Mouse (Mus musculus): ENCODE data around the gene Chn1. TPM values are rescaled to one million over a fixed set of nuclear protein-coding genes. Genes with fewer than 3 reads are reported as not detected.
A peak's percentile ranks its signal among the peaks of the same experiment; 100 is the strongest.

Gene Chn1
- total and polyA plus RNA-seq, 2 experiments from 2014 or later: 81.1 to 147 TPM

DNA sequence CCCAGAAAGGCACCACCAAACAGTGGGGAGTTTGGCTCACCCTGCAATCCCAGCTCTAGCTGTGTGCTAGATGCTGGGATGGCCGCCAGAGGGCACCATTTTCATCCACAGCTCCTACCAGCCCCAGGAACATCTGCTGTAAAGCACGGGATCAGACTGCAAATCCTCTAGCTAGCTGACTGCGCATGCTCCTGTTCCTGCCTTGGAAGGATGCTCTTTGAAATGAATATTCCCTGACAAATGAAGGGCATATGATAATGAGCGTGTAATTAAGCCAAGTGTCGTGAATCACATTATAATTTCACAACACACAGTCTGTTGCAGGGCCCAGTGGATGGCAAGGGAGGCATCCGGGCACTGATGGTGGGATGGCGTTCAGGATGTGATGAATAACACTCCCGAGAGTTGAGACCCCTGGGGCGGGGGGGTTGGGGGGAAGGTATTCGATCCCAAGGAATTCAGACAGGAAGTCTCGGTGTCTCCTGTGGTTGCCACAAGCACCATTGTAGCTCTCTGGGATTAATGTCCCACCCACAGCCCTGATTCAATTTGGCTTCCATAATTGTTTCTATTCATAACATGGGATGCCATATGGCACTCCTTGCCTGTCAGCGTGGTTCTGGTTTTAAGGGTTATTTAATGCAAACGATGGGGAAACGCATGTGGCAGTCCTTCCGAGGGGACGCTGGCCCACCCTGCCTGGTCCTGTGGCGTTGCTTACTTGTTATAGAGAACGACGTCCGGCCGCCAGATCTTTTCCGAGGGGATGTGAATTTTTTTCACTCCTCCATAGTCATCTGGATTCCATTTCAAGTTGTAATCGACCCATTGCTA lies 202.4 kb downstream of the Chn1 start:
- H3K27ac ChIP-seq (ENCODE audit: low read depth, low read length): peak overlapping the region; percentile 55; the same call in 1 of the 2 replicates
- peak overlapping the region; percentile 34; the same call in 1 of the 2 replicates for H3K9ac ChIP-seq (replicated peaks; ENCODE audit: low read length, poor library complexity, severe bottlenecking)
- peak; percentile 91 for ATAC-seq (ENCODE audit: low FRiP score)
- no peaks in the 10 kb centered on the region for H3K9me3 ChIP-seq (ENCODE audit: low read length)
- peak overlapping the region; percentile 25 for H3K4me3 ChIP-seq (ENCODE audit: low read depth, low read length)
- 17% methylated on average over 23 of the region's 23 CpGs for WGBS
- peak; percentile 99 for TF ChIP-seq CTCF (IDR thresholded peaks at IDR 0.05)
- no peaks in the 10 kb centered on the region for H3K27me3 ChIP-seq (ENCODE audit: insufficient read depth, low read length)
- H3K4me2 ChIP-seq (ENCODE audit: low read depth, low read length, poor library complexity, severe bottlenecking): peak overlapping the region; percentile 50
- no peaks in the 10 kb centered on the region for H3K36me3 ChIP-seq (ENCODE audit: insufficient read depth, low read length)
- no peaks in the 10 kb centered on the region for H3K4me1 ChIP-seq (ENCODE audit: insufficient read depth, low read length)
- peak; percentile 97 for DNase-seq (ENCODE audit: low spot score)

DNA sequence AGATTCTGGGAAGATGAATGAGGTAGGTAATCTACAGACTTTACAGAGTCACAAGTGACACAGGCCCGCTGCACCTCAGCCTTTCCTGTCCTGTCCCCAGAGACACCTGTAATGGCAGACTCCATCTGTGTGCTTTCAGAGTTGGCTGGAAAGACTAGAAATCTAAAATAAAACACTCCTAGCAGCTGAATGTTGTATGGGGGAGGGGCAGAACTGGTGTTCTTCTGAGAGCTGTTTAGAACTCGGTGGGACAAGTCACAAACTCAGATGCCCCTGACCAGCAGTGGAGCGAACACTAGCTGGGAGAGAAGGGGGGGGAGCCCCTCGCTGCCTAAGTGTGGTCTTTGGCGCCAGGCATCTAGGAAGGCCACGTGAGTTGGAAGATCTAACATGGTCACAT lies 203.2 kb downstream of the Chn1 start:
- 73% methylated on average over 6 of the region's 6 CpGs for WGBS
- H3K4me3 ChIP-seq (ENCODE audit: low read depth, low read length): no peak overlapping the region
- no peak overlapping the region for H3K4me2 ChIP-seq (ENCODE audit: low read depth, low read length, poor library complexity, severe bottlenecking)
- no peaks in the 10 kb centered on the region for H3K4me1 ChIP-seq (ENCODE audit: insufficient read depth, low read length)
- ATAC-seq (ENCODE audit: low FRiP score): no peak
- no peak overlapping the region for H3K27ac ChIP-seq (ENCODE audit: low read depth, low read length)
- no peak for TF ChIP-seq CTCF (IDR thresholded peaks at IDR 0.05)
- no peaks in the 10 kb centered on the region for H3K9me3 ChIP-seq (ENCODE audit: low read length)
- H3K36me3 ChIP-seq (ENCODE audit: insufficient read depth, low read length): no peaks in the 10 kb centered on the region
- H3K27me3 ChIP-seq (ENCODE audit: insufficient read depth, low read length): no peaks in the 10 kb centered on the region
- no peak for DNase-seq (ENCODE audit: low spot score)
- no peak overlapping the region for H3K9ac ChIP-seq (replicated peaks; ENCODE audit: low read length, poor library complexity, severe bottlenecking)

DNA sequence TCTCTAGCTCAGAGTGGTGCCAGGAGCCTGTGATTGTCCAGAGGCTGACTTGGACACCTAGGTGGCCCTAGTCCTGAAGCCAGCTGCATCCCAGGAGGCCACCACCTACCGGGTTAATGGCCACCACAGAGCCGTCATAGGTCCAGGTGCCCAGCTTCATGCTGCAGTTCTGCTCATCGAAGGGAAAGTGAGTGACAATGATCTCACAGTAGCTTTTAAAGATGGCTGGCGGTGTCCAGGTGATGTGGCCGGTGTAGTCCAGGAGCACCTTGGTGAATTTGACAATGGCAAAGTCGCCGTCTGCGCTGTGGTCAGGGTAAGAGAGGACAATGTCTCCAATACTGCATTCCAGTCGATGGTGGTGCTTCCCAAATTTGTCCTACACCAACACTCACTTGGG lies 203.8 kb downstream of the Chn1 start:
- Histone ChIP-seq H3K4me3 (ENCODE audit: low read depth, low read length) (no peak overlapping the region), H3K36me3 (ENCODE audit: insufficient read depth, low read length) (no peaks in the 10 kb centered on the region), H3K4me2 (ENCODE audit: low read depth, low read length, poor library complexity, severe bottlenecking) (no peak overlapping the region), H3K27ac (ENCODE audit: low read depth, low read length) (no peak overlapping the region), H3K4me1 (ENCODE audit: insufficient read depth, low read length) (no peaks in the 10 kb centered on the region), H3K9ac (replicated peaks; ENCODE audit: low read length, poor library complexity, severe bottlenecking) (no peak overlapping the region), H3K9me3 (ENCODE audit: low read length) (no peaks in the 10 kb centered on the region), H3K27me3 (ENCODE audit: insufficient read depth, low read length) (no peaks in the 10 kb centered on the region)
- DNase-seq (ENCODE audit: low spot score): no peak
- TF ChIP-seq CTCF (IDR thresholded peaks at IDR 0.05): no peak
- WGBS: 95% methylated on average over 9 of the region's 9 CpGs
- ATAC-seq (ENCODE audit: low FRiP score): no peak

DNA sequence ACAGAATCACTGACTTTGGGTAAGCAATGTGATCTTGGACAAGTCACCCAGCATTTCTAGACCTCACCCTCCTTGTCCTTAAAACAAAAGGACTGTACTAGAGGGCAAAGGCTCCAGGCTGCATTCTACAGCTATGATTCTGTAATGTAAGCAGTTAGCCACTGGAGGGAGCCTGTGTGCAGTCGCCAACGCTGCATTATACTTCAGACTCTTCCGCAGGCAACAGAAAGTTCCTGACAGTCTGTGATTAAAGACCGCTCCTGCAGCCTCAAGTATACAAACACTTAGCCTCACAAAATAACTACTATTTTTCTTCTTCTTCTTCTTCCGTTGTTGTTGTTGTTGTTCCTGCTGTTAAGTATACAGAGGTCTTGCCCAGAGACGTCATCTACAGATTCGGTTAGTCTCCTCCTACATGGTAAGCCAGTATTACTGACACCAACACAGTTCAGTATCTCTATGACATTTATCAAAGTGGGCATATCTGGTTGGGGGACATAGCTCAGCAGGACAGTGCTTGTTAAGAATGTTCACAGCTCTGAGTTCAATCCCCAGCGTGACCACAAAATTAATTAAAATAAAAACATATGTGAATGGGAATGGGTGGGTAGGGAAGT lies 208.0 kb downstream of the Chn1 start:
- Histone ChIP-seq H3K4me3 (ENCODE audit: low read depth, low read length) (no peak overlapping the region), H3K4me2 (ENCODE audit: low read depth, low read length, poor library complexity, severe bottlenecking) (peak overlapping the region; percentile 29), H3K9ac (replicated peaks; ENCODE audit: low read length, poor library complexity, severe bottlenecking) (no peak overlapping the region), H3K9me3 (ENCODE audit: low read length) (no peaks in the 10 kb centered on the region), H3K27ac (ENCODE audit: low read depth, low read length) (no peak overlapping the region), H3K36me3 (ENCODE audit: insufficient read depth, low read length) (no peaks in the 10 kb centered on the region), H3K27me3 (ENCODE audit: insufficient read depth, low read length) (no peaks in the 10 kb centered on the region), H3K4me1 (ENCODE audit: insufficient read depth, low read length) (no peaks in the 10 kb centered on the region)
- ATAC-seq (ENCODE audit: low FRiP score): no peak
- peak; percentile 84 for DNase-seq (ENCODE audit: low spot score)
- TF ChIP-seq CTCF (IDR thresholded peaks at IDR 0.05): peak; percentile 93
- WGBS: 22% methylated on average over 8 of the region's 8 CpGs

DNA sequence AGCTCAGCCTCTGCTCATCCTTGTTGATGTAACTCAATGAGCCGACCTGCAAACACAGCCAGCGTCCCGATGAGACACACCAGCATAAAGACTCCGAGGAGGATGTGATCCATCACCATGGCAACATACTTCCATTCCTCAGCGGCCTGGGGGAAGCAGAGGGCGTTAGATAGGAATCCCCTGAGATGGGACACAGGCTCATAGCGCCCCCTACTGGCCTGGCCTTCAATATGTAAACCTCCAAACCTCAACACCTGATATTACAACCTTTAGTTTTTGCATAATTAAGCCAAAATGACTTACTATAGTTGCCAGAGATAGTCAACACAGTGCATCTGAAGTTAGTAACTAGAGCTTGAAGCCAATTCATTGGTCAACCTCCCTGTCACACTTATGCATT lies 209.0 kb downstream of the Chn1 start:
- DNase-seq (ENCODE audit: low spot score) (peak; percentile 60), ATAC-seq (ENCODE audit: low FRiP score) (no peak; the same call in 1 of the 2 replicates)
- no peak overlapping the region for H3K4me2 ChIP-seq (ENCODE audit: low read depth, low read length, poor library complexity, severe bottlenecking)
- no peak overlapping the region for H3K27ac ChIP-seq (ENCODE audit: low read depth, low read length)
- H3K4me3 ChIP-seq (ENCODE audit: low read depth, low read length): no peak overlapping the region
- H3K36me3 ChIP-seq (ENCODE audit: insufficient read depth, low read length): no peaks in the 10 kb centered on the region
- peak; percentile 78 for TF ChIP-seq CTCF (IDR thresholded peaks at IDR 0.05)
- 2% methylated on average over 7 of the region's 7 CpGs for WGBS
- no peak overlapping the region for H3K9ac ChIP-seq (replicated peaks; ENCODE audit: low read length, poor library complexity, severe bottlenecking)
- H3K9me3 ChIP-seq (ENCODE audit: low read length): no peaks in the 10 kb centered on the region
- H3K27me3 ChIP-seq (ENCODE audit: insufficient read depth, low read length): no peaks in the 10 kb centered on the region
- no peaks in the 10 kb centered on the region for H3K4me1 ChIP-seq (ENCODE audit: insufficient read depth, low read length)

DNA sequence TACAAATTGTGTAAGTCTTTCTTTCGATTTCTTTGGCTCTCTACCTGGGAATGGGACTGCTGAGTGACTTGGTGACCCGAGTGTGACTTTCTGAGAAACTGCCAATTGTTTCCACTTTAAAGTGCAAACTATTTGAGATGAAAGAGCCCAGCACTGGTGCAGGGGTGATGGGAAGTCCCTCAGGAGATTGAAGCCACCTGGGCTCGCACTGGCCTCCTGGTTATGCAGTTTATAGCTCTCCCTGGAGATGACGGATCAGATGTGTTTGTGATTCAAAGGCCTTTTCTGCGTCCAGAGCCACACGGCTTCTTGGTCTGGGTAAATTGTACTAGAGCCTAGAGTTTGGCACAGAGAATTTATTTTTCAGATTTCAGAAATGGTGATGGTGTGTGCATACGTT lies 211.5 kb downstream of the Chn1 start:
- Histone ChIP-seq H3K4me3 (ENCODE audit: low read depth, low read length) (no peak overlapping the region), H3K4me2 (ENCODE audit: low read depth, low read length, poor library complexity, severe bottlenecking) (no peak overlapping the region), H3K4me1 (ENCODE audit: insufficient read depth, low read length) (no peaks in the 10 kb centered on the region), H3K9me3 (ENCODE audit: low read length) (no peaks in the 10 kb centered on the region), H3K9ac (replicated peaks; ENCODE audit: low read length, poor library complexity, severe bottlenecking) (no peak overlapping the region), H3K36me3 (ENCODE audit: insufficient read depth, low read length) (no peaks in the 10 kb centered on the region), H3K27me3 (ENCODE audit: insufficient read depth, low read length) (no peaks in the 10 kb centered on the region), H3K27ac (ENCODE audit: low read depth, low read length) (no peak overlapping the region)
- WGBS: 78% methylated on average over 7 of the region's 7 CpGs
- no peak for DNase-seq (ENCODE audit: low spot score)
- ATAC-seq (ENCODE audit: low FRiP score): no peak
- TF ChIP-seq CTCF (IDR thresholded peaks at IDR 0.05): no peak
